23 mouse cellular contexts compared by ENCODE assay signal in genomic region chr19:59098315-59098714, GRCm38 (mm10).
"Had no signal": no experiment of that assay in that cellular context is flagged by ENCODE, and none has a peak within 500 bp of the region (broad histone marks: within the 10 kb centered on the region; RNA-seq: fewer than 3 reads in every experiment).

No protein-coding gene starts in this region.

- DNase-seq: forebrain, postnatal 0 days; gastrocnemius, postnatal 14 days; heart, postnatal 10 days; heart, postnatal 4 days; kidney, adult 11 months; kidney, adult 8-10 months; kidney, postnatal 10 days; kidney, postnatal 25 days; layer of hippocampus, adult 9-11 months; layer of hippocampus, postnatal 36 days; left cerebral cortex, postnatal 4 days; liver, embryonic 13.5 days had no signal

- H3K9ac ChIP-seq: forebrain, postnatal 0 days; heart, embryonic 12.5 days; hindbrain, embryonic 12.5 days; hindbrain, embryonic 14.5 days; limb, embryonic 13.5 days; limb, embryonic 15.5 days; liver, embryonic 13.5 days; liver, embryonic 15.5 days had no signal

- ATAC-seq: forebrain, postnatal 0 days; hindbrain, embryonic 16.5 days; inflammation-experienced regulatory T-cells, adult 6 months had no signal

- H3K36me3 ChIP-seq: heart, embryonic 10.5 days; heart, embryonic 12.5 days; hindbrain, embryonic 10.5 days; hindbrain, embryonic 12.5 days; limb, embryonic 13.5 days; limb, embryonic 15.5 days; liver, embryonic 13.5 days; liver, embryonic 15.5 days had no signal

- H3K4me3 ChIP-seq: heart, embryonic 10.5 days; heart, embryonic 12.5 days; hindbrain, embryonic 10.5 days; hindbrain, embryonic 12.5 days; limb, embryonic 13.5 days; limb, embryonic 15.5 days; liver, embryonic 13.5 days; liver, embryonic 15.5 days had no signal

- H3K27ac ChIP-seq: heart, embryonic 10.5 days; hindbrain, embryonic 10.5 days; hindbrain, embryonic 12.5 days; hindbrain, embryonic 14.5 days; limb, embryonic 13.5 days; limb, embryonic 15.5 days; liver, embryonic 13.5 days; liver, embryonic 15.5 days had no signal

- H3K4me1 ChIP-seq: heart, embryonic 10.5 days; heart, embryonic 12.5 days; hindbrain, embryonic 10.5 days; hindbrain, embryonic 12.5 days; limb, embryonic 13.5 days; limb, embryonic 15.5 days; liver, embryonic 13.5 days; liver, embryonic 15.5 days had no signal

- H3K9me3 ChIP-seq: hindbrain, embryonic 12.5 days; limb, embryonic 15.5 days; liver, embryonic 13.5 days; liver, embryonic 15.5 days had no signal

- H3K27me3 ChIP-seq: heart, embryonic 12.5 days; hindbrain, embryonic 12.5 days; limb, embryonic 13.5 days; limb, embryonic 15.5 days; liver, embryonic 13.5 days; liver, embryonic 15.5 days had no signal

- H3K4me2 ChIP-seq: heart, embryonic 12.5 days; hindbrain, embryonic 12.5 days; hindbrain, embryonic 14.5 days; limb, embryonic 13.5 days; limb, embryonic 15.5 days; liver, embryonic 11.5 days; liver, embryonic 13.5 days; liver, embryonic 15.5 days had no signal
